Mouse (Mus musculus): Measurements from ENCODE around the gene Rp2.

DNA sequence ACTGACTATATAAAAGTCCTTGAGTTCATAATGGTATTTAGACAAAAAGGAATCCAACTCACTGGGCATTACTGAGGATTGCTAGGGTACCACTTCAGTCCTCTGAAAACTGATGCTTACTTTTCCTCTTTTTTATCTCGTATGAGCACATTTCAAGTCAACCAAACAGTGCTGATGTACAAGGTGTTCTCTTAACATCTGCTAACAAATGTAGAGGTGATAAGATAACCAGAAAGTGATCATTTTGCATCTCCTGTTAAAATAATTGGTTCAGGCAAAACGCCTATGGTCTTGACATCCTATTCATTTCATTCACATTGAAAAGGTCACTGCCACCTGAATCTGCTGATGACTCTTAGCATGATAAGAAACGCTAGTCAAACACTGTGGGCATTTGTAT, 28.7 kb downstream of the Rp2 start:
- no peak for TF ChIP-seq CTCF (IDR thresholded peaks at IDR 0.05; ENCODE audit: extremely low read depth, insufficient read depth, insufficient read length, insufficient replicate concordance)
- TF ChIP-seq POLR2A (IDR thresholded peaks at IDR 0.05; ENCODE audit: low read depth, low read length) = no peak
